Mouse (Mus musculus) bone marrow macrophage, adult 2 months (primary cell): ENCODE measurements at regions not wholly inside any gene's neighbourhood (a gene's known extent, or its start where the extent isn't known, plus 50 kb on each side); places are given as distances from the start of the nearest gene placed in this dataset.

Source experiments
- CTCF ChIP-seq: IDR thresholded peaks from 2 replicates; pipeline ENCODE4 v1.5.1; 2012; ENCODE audit warnings: low read depth, mild to moderate bottlenecking, low read length, moderate library complexity
- POLR2A ChIP-seq: IDR thresholded peaks from 2 replicates; pipeline ENCODE4 v1.6.1; 2012; ENCODE audit warnings: mild to moderate bottlenecking, low read depth, low read length, borderline replicate concordance

- TF ChIP-seq CTCF = no peak
- TF ChIP-seq POLR2A = no peak
These were observed 179.2 kb upstream of the C030005K15Rik start for GRCm38 (mm10) chr10:97905793-97906192.
